Mouse (Mus musculus): ENCODE data around the gene Dync1li1.

Gene Dync1li1

DNA sequence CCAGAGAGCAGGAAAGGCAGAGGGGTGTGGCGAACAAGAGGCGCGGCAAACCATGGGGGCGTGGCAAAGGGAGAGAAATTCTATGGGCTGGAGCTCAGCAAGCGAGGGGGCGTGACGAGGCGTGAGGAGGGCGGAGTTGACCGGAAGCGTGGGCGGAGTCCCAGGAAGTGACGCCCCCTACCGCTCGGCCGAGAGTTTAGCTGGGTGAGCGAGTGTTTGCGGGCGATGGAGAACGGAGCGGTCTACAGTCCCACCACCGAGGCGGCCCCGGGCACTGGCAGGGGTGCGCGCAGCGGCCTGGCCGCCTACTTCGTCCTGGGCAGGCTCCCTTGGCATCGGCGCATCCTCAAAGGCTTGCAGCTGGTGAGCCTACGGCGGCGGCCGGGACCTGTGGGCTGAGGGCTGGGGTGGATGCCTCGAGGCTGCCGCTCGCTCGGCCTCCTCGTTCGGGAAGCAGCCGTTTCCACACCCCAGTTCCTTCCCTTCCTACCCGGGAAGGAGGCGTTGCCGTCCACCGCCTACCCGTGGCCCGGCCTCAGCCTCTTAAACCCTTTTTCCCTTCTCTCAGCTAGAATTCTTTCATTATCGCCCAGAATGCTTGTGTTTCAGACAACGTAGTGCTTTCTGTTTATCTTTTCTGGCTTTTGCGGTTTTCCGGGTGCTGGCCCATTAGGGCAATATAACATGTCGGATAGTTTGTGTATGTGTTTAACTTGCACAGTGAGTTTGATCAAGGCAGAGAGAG is 42.6 kb downstream of the Dync1li1 start, which contains the start of gene Cmtm6:
Cmtm6 (plus strand) TSS at position 106 of the 745 bp plus-strand sequence.
- DNase-seq: peak; percentile 98

GRCm38 (mm10) chr9:114731871-114732682 is 43.5 kb downstream of the Dync1li1 start:
- DNase-seq: no peak

- no peak for DNase-seq
These were observed 44.6 kb downstream of the Dync1li1 start for GRCm38 (mm10) chr9:114733238-114733637.

DNA sequence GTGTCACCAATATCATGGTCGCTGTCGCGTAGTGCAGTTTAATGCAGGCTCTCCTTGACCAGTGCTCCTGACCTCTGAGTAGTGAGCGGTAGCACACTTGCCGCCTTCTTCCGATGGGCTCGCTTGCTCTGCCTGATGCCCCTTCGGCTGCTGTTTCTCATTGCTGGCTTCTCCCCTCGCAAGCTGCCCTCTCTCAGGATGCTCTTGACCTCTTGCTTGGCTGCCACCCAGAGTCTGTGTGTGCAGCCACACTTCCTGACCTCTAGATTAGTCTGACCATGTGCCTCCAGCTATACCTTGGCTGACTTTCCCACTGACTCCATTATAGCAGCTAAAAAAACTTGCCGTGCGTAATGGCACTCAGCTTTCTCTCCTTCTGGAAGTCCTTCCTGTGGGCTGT is 47.9 kb downstream of the Dync1li1 start:
- DNase-seq: peak; percentile 69

- DNase-seq: no peak
These were observed 51.7 kb downstream of the Dync1li1 start for GRCm38 (mm10) chr9:114740336-114740735.

GRCm38 (mm10) chr9:114742731-114743130 is 54.1 kb downstream of the Dync1li1 start:
- no peak for DNase-seq

DNA sequence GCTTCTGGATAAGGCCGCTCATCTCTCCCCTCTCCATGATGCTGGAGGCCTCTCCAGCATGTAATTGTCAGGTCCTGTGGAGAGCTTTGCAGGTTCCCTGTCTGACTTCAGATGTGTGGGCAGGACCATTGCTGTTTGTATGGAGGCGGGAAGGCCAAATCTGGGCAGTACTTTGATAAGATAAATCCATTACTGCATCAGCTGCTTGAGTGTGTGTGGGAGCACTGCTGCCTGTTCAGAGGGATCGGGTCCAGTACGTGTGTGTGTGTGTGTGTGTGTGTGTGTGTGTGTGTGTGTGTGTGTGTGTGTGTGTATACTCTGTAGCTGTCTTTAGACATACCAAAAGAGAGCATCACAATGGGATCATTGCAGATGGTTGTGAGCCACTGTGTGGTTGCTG is 56.6 kb downstream of the Dync1li1 start:
- DNase-seq: no peak

DNA sequence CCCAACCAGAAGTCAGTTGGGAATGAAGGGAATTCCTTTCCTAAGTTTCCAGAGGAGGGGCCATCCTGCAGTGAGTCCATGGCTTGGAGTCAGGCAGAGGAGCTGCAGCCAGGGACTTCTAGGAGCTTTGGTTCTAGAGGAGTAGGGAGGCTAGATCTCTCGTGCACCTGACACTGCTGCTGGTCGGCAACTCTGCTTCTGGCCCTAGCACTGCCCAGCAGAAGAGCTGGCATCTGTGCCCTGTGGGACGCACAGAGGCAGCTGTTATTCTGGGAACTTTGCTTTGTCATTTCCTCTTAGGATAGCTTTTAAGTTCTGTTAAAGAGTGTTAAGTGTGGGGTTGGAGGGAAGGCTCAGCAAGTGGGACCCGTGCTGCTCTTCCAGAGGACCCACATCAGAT is 57.1 kb downstream of the Dync1li1 start:
- no peak for DNase-seq

DNA sequence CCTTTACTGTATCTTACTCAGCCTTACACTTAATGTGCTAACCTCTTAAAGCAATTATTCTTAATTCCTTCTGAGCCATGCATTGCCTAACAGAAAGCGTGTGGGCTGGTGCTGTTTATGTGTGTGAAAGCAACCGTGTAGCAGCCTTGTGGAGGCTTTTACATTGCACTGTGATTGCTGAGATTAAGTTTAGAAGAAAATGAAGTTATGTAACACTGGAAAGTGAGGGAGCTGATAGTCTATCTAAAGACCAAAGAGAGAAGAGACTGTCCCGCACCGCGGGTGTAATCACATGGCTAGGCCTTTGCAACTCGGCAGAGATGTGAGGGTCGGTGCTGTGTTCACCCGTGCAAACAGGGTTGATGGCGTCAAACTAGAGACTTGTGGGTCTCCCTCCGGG is 58.4 kb downstream of the Dync1li1 start:
- no peak for DNase-seq

DNA sequence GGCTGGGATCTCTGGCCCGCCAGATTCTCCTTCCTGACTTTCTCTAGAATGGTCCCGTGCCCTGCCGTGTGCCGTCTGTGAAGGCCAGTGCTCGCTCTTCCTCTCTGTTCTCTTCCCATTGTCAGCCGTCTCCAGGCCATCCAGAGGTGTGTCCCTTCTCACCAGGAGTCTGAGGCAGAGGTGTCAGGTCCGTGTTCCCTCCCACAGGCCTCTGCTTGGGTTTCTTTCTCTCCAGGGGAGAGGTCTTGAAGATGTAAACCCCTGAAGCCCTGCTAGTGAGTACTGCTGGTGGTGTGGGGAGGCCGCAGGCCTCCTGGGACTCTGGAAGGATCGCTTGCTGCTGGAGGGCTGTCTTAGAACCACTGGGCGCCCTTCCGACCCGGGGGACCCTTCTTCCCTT is 58.9 kb downstream of the Dync1li1 start:
- no peak for DNase-seq

DNA sequence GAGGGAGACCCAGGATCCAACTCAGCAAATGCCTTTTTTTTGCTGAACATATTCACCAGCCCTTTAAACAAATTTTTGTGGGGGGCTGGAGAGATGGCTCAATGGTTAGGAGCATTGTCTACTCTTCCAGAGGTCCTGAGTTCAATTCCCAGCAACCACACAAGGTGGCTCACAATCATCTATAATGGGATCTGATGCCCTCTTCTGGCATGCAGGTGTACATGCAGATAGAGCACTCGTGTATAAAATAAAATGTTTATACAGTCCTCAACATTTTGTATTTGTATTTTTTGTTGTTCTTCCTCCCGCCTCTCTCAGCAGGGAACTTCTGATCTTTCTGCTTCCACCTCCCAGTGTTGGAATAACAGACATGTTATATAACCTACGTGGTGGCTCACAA is 63.0 kb downstream of the Dync1li1 start:
- no peak for DNase-seq

- no peak for DNase-seq
These were observed 63.7 kb downstream of the Dync1li1 start for GRCm38 (mm10) chr9:114752311-114752710.

DNA sequence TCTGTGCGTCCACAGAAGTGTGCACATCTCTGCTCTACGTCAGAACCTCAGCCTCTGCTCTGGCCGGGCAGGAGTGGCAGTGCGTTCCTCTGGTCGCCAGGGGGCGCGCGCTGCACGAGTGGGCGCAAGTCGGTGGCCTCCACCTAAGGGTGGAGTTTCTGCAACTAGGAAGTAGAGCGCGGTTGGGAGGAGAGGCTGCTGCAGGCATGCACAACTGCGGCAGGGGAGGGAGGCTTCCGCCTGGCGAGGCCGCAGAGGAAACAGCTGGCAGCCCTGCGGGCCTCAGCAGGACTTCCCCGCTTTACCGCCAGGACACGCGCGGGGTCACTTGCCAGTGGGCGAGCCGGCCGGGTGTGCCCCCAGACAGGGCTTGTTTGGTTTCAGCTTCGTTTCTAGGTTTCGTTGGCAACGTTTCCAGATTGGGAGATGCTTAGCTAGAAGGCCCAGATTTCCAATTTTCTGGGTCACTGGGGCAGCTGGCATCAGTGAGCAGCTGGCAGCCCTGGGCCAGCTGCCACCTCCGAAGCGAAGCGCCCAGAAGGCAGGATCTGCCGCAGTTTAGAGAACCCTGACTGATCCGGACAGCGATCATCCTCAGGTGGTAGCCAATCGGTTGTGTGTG is 64.4 kb downstream of the Dync1li1 start:
- DNase-seq: peak; percentile 94

DNA sequence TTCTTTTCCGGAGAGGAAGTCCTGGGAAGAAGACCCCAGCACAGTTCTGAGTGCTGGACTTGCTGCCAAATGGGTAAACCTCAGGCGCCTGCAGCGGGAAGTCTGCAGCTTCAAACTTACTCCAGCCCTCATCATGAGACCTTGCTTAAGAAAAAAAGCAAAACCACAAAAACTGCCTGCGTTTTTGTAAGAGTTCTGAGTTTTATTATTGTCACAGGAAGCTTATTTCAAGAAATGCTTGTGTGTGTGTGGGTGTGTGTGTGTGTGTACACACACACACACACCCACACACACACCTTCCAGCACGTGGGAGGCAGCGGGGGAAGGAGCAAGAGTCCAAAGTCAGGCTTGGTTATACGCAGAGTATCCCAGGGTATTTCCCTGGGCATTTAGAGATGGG is 69.7 kb downstream of the Dync1li1 start:
- DNase-seq: no peak

- no peak for DNase-seq
These were observed 70.2 kb downstream of the Dync1li1 start for GRCm38 (mm10) chr9:114758801-114759200.

DNA sequence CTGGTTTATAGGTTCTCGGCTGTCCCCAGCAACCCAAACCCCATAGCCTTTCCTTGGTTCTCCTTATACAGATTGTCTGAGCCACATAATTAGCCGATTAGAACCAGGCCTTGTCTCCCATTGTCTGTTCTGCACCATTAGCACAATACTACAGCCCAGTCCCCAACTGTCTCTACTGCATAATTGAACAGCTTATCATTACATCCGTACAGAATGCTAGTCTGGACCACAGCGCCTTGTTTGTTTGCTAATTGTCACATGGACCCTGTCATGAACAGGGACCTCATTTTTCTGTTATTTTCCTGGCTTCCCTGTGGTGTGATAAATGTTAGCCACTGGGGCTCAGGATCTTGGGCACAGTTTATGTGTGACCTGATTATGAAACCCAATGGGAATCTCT is 71.3 kb downstream of the Dync1li1 start:
- no peak for DNase-seq

DNA sequence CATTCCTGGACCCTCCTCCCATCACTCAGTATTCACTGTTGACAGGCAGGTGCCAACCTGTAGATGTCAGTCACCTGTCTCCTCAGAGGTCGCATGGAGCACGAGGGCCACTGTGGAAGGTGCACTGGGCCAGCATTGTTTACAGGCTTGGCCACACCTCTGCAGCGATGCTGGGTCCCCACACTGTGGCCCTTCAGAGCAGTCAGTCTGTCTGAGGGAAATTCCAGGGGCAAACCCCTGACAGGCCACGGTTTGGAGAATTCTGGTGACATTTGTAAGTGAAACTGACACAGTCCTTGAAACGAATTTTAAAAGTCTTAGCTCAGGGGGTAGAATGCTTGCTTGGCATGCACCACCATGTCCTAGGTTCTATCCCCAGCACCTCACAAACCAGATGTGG is 71.8 kb downstream of the Dync1li1 start:
- DNase-seq: no peak

DNA sequence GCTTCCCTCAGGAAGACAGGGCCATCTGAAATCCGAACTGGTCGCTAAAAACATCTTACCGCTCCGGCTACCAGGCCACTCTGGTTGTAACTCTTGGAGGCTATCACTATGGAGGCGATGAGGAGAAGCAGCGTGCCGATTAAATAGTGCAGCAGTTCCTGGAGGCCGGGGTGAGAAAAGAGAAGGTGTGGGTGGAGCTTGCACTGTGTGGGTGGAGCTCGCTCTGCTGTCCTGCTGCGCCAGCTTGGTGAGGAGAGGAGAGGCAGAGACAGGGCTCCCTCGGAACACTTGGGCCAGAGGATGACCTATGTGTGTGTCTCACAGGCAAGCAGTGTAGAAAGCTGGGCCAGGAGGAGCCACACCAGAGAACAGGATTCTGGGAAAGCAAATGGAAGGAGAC is 73.3 kb downstream of the Dync1li1 start:
- no peak for DNase-seq

DNA sequence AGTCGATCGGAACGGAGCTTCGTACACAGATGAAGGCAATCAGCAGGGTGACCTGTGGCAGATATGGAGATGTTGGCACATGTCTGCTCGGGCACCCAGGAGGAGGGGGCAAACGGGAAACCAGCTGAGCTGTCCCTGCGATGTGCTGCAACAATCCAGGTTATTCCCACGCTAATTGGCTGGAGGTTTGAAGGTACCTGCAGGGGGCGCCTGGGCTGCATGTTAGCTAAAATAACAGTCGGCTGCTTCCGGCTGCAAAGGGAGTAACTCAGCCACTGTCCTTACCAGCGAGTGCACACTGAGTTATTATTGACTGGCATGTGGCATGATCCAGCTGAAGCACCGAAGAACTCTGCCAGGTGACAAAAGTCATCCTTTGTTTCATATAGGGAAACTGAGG is 74.8 kb downstream of the Dync1li1 start:
- DNase-seq: peak; percentile 44

DNA sequence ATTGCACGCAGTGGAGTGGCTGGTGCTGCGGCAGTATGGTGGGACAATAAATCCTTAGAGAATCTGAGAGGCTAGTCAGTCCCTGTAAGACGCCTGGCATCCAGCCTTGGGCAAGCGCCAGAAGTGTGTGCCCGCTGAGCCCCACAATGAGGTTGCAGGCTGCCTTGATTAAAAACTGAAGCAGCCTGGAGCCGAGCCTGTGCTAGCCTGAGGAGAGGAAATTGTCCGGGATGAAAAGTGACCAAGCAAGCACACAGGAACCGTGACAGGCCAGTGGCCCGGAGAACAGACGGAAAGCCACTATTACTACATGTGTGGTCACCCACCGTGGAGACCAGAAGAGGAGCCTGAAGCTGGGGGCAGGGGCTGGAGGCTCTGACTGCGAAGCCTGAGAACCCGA is 78.4 kb downstream of the Dync1li1 start:
- peak; percentile 47 for DNase-seq

- DNase-seq: no peak
These were observed 78.9 kb downstream of the Dync1li1 start for GRCm38 (mm10) chr9:114767507-114767906.

GRCm38 (mm10) chr9:114768066-114768465 is 79.5 kb downstream of the Dync1li1 start:
- no peak for DNase-seq

- no peak for DNase-seq
These were observed 81.6 kb downstream of the Dync1li1 start for GRCm38 (mm10) chr9:114770224-114770623.

DNA sequence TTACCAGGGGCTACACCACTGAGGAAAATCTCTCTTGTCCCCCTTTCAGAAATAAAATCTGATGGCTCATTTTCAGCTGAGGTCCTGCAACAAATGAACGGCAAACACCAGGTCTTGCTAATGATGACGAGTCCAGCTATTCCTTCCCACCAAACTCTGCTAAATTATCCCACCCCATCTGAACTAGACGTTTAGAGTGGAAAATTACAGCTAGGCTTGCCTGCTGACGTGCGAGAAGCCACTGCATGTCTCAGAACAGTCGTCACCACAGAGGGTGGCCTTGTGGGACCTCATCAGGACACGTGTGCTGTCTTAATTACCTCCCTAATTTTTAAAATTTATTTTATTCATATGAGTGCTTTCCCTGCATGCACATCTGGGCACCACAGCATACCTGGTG is 83.0 kb downstream of the Dync1li1 start:
- DNase-seq: no peak

All from kidney, postnatal 14 days (tissue).